Mouse (Mus musculus): Measurements from ENCODE around the gene Olfr617.
"Not testable (repeated sequence)": the region's sequence is repeated elsewhere in the genome, so short reads cannot be mapped to it uniquely, and the experiment has no call there.

Gene Olfr617

GRCm38 (mm10) chr7:103572761-103573160 lies at the start of gene Olfr617:
Gene Olfr617, plus strand, starts transcription at chr7:103573061.
- no peak for DNase-seq

GRCm38 (mm10) chr7:103542617-103543016 lies 30.2 kb upstream of the Olfr617 start, which contains the start of gene Olfr612:
Gene Olfr612, minus strand, starts transcription at chr7:103542717.
- DNase-seq, result not testable (repeated sequence)

- DNase-seq, result no peak
Measured at GRCm38 (mm10) chr7:103547774-103548173, 25.1 kb upstream of the Olfr617 start, which contains the start of gene Olfr613. Gene Olfr613, plus strand, starts transcription at chr7:103548074.

- DNase-seq, result no peak
Measured at GRCm38 (mm10) chr7:103555779-103556178, 17.1 kb upstream of the Olfr617 start, which contains the start of gene Olfr615. Gene Olfr615, plus strand, starts transcription at chr7:103556079.

- DNase-seq, result no peak
Measured at GRCm38 (mm10) chr7:103569043-103569442, 3.8 kb upstream of the Olfr617 start, which contains the start of gene Olfr616. Gene Olfr616, minus strand, starts transcription at chr7:103569143.

- DNase-seq, result no peak
Measured at GRCm38 (mm10) chr7:103589803-103590202, 16.9 kb downstream of the Olfr617 start, which contains the start of gene Olfr618. Gene Olfr618, plus strand, starts transcription at chr7:103590103.

GRCm38 (mm10) chr7:103600275-103600674 lies 27.4 kb downstream of the Olfr617 start, which contains the start of gene Olfr619:
Gene Olfr619, plus strand, starts transcription at chr7:103600575.
- DNase-seq, result no peak

GRCm38 (mm10) chr7:103607425-103607824 lies 34.6 kb downstream of the Olfr617 start:
- no peak for DNase-seq

- DNase-seq, result no peak
Measured at GRCm38 (mm10) chr7:103612434-103612833, 39.6 kb downstream of the Olfr617 start, which contains the start of gene Olfr620. Gene Olfr620, minus strand, starts transcription at chr7:103612534.

Measured in thymus, adult 18-20 months (tissue).